In the genomic region with DNA sequence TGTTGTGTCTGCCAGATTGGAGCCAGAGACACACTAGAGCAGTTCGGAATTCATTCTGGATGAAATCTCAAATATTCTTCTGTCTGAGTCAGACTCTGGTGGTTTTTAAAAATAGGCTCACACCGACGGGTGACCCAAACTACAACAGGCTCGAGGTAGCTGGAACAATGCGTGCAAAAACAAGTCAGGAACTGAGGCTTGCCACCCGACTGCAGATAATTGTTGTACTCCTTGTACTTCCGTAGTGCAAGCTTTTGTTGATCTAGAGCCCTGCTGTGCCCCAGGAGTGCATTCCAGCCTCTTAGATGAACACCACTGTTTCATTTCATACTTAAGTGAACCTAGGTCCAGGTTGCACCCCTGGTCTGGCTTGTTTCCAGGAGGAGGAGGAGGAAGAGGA, we compare ENCODE assay signal across 16 mouse cellular contexts. TPM values are rescaled to one million over a fixed set of nuclear protein-coding genes. Genes with fewer than 3 reads are reported as not detected.
DNase-seq lines count a peak whose midpoint lies in the region; ATAC-seq lines count a peak whose summit lies in the region.
"Had no signal": no experiment of that assay in that cellular context is flagged by ENCODE, and none has a peak within 500 bp of the region (broad histone marks: within the 10 kb centered on the region; RNA-seq: fewer than 3 reads in every experiment).

No protein-coding gene starts in this region.

- DNase-seq in heart, adult 9 months (ENCODE audit: low spot score in 2 of 2), result no peak
- DNase-seq in urinary bladder, postnatal 14 days (ENCODE audit: low spot score), result peak; percentile 51
- DNase-seq in urinary bladder, postnatal 10 days (ENCODE audit: low spot score), result no peak
- no peak for DNase-seq in embryonic facial prominence, embryonic 14.5 days (ENCODE audit: low spot score)
- no peak for DNase-seq in adrenal gland, postnatal 10 days
- DNase-seq: adrenal gland, adult 8-10 months; cerebellum, postnatal 10 days; gastrocnemius, postnatal 10 days; lung, adult 2 months had no signal

- H3K4me2 ChIP-seq in heart, embryonic 15.5 days, result no peak overlapping the region
- H3K4me2 ChIP-seq in embryonic facial prominence, embryonic 14.5 days (ENCODE audit: low read depth, low read length), result no peak overlapping the region
- H3K4me2 ChIP-seq: hindbrain, embryonic 12.5 days; neural tube, embryonic 12.5 days had no signal

- no peaks in the 10 kb centered on the region for H3K27me3 ChIP-seq in heart, embryonic 15.5 days
- H3K27me3 ChIP-seq in embryonic facial prominence, embryonic 14.5 days (replicated peaks; ENCODE audit: control insufficient read depth, insufficient read depth, low read length), result no peaks in the 10 kb centered on the region
- H3K27me3 ChIP-seq: hindbrain, embryonic 12.5 days; neural tube, embryonic 12.5 days had no signal

- ATAC-seq in heart, embryonic 15.5 days (replicated peaks; ENCODE audit: insufficient number of reproducible peaks, insufficient read depth, low FRiP score, low read depth), result no peak
- no peak for ATAC-seq in embryonic facial prominence, embryonic 14.5 days (ENCODE audit: low read depth)
- ATAC-seq in inflammation-experienced regulatory T-cells, adult 6 months, result no peak
- ATAC-seq: forebrain, embryonic 14.5 days; intestine, embryonic 16.5 days; midbrain, embryonic 16.5 days had no signal

- no peak overlapping the region for H3K4me3 ChIP-seq in heart, embryonic 15.5 days
- H3K4me3 ChIP-seq in embryonic facial prominence, embryonic 14.5 days (ENCODE audit: low read depth, low read length), result no peak overlapping the region
- H3K4me3 ChIP-seq: hindbrain, embryonic 12.5 days; neural tube, embryonic 12.5 days had no signal

- H3K9ac ChIP-seq in heart, embryonic 15.5 days, result no peak overlapping the region
- H3K9ac ChIP-seq in embryonic facial prominence, embryonic 14.5 days (ENCODE audit: low read depth, low read length), result no peak overlapping the region
- H3K9ac ChIP-seq: hindbrain, embryonic 12.5 days; neural tube, embryonic 12.5 days had no signal

- H3K27ac ChIP-seq in heart, embryonic 15.5 days, result peak overlapping the region; percentile 63
- peak overlapping the region; percentile 81 for H3K27ac ChIP-seq in embryonic facial prominence, embryonic 14.5 days (replicated peaks; ENCODE audit: low read depth, low read length)
- H3K27ac ChIP-seq: hindbrain, embryonic 12.5 days; neural tube, embryonic 12.5 days had no signal

- WGBS in heart, embryonic 15.5 days, result 22% methylated on average over 7 of the region's 7 CpGs
- WGBS in embryonic facial prominence, embryonic 14.5 days, result 42% methylated on average over 7 of the region's 7 CpGs

- H3K36me3 ChIP-seq in heart, embryonic 15.5 days, result no peaks in the 10 kb centered on the region
- H3K36me3 ChIP-seq in embryonic facial prominence, embryonic 14.5 days (ENCODE audit: control insufficient read depth, insufficient read depth, low read length), result 0 out of 2 replicates have a peak, but pooled peaks cover 12% of the 10 kb centered on the region
- H3K36me3 ChIP-seq: hindbrain, embryonic 12.5 days; neural tube, embryonic 12.5 days had no signal

- H3K9me3 ChIP-seq in heart, embryonic 15.5 days (replicated peaks), result no peaks in the 10 kb centered on the region
- no peaks in the 10 kb centered on the region for H3K9me3 ChIP-seq in embryonic facial prominence, embryonic 14.5 days (ENCODE audit: control insufficient read depth, low read length)
- H3K9me3 ChIP-seq: hindbrain, embryonic 12.5 days; neural tube, embryonic 12.5 days had no signal

- H3K4me1 ChIP-seq in heart, embryonic 15.5 days (replicated peaks), result peaks cover 39% of the 10 kb centered on the region
- H3K4me1 ChIP-seq in embryonic facial prominence, embryonic 14.5 days (ENCODE audit: control insufficient read depth, insufficient read depth, low read length), result peaks cover 49% of the 10 kb centered on the region
- H3K4me1 ChIP-seq: neural tube, embryonic 12.5 days had no signal

RNA-seq across cellular contexts. Expression of a gene that starts 43.8 kb away (rescaled TPM):
- polyA plus RNA-seq in heart, embryonic 15.5 days (2015; fragmentation: Nextera tagmentation; extraction: Ambion mirVana), result 61.4 and 80.2 TPM in 2 replicates
- polyA plus RNA-seq in embryonic facial prominence, embryonic 14.5 days (2014; fragmentation: Nextera tagmentation; extraction: Ambion mirVana), result 116 and 121 TPM in 2 replicates
- 1 to 10 TPM; 1.3 to 2.8 (median 1.7) TPM for polyA plus RNA-seq in inflammation-experienced regulatory T-cells, adult 6 months (2017; shearing (Covaris generic))
- total RNA-seq in adrenal gland, postnatal 10 days (2021), result 100 to 1,000 TPM; 106 to 114 TPM

Comparison
In these comparisons a context has a peak if more than half of its experiments do, and no peak if none do; other contexts are left out.
1. RNA of a gene that starts 43.8 kb away (polyA plus RNA-seq): 116 to 121 TPM in embryonic facial prominence, embryonic 14.5 days and 61.4 to 80.2 TPM in heart, embryonic 15.5 days; 1.3 to 2.8 TPM in inflammation-experienced regulatory T-cells, adult 6 months; every median in the first group is over 10 times any median in the second.